Mouse (Mus musculus): ENCODE data around the gene Tnrc6b. TPM values are rescaled to one million over a fixed set of nuclear protein-coding genes. Genes with fewer than 3 reads are reported as not detected.
A peak's percentile ranks its signal among the peaks of the same experiment; 100 is the strongest.
"Not testable (repeated sequence)": the region's sequence is repeated elsewhere in the genome, so short reads cannot be mapped to it uniquely, and the experiment has no call there.

The Tnrc6b gene
- total RNA-seq, 1 experiment from 2014 or later, result 42.3 TPM

DNA sequence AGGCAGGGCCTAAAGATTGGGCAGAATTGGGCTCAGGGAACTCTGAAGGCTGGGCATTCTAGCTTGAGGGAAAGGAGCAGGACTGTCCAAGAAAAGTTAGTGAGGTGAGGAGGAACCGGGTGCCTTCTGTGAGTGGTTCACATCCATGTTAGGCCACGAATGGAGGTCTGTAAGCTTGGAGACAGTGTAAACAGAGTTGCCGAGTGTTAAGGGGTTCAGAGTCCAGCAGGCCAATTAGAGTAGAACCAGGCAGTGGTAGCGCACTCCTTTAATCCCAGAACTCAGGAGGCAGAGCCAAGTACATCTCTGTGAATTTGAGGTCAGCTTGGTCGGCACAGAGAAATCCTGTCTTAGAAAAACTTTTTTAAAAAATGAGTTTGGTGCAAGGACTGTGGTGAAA is 96.0 kb downstream of the Tnrc6b start:
- ATAC-seq (replicated peaks; ENCODE audit: insufficient number of reproducible peaks, low FRiP score, low TSS enrichment, poor library complexity, severe bottlenecking), result no peak

DNA sequence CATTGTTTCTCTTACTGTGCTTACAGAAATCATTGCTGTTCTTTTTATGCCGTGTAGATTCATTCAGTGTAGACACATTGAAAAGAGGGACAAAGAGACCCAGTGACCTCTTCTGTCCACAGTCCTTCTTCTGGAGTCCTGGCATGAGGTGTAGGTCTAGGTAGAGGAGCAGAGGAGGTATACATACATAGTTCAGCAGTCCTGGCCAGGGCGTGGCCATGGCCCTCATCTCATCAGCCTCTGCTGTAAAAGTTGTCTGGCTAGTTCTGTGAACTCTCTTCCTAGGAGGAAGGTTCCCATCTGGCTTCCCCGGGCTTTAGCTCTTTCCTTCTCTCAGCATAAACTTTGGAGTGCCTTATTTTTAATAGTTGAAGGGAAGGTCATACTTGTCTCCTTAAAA is 99.1 kb downstream of the Tnrc6b start:
- ATAC-seq (replicated peaks; ENCODE audit: insufficient number of reproducible peaks, low FRiP score, low TSS enrichment, poor library complexity, severe bottlenecking), result no peak

DNA sequence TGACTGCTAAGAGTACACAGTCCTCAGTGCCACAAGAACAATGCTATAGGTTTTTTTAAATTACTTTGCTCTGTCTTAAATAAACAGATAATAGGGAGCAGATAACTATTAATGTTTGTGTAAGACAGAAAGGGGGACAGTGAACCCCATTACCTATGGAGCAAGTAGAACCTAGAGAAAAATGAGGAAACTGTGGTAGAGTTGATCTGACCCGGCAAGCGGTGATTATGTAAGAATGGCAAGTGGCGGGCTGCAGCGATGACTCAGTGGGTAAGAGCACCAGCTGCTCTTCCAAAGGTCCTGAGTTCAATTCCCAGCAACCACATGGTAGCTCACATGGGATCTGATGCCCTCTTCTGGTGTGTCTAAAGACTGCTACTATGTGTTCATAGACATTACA is 101.7 kb downstream of the Tnrc6b start:
- ATAC-seq (replicated peaks; ENCODE audit: insufficient number of reproducible peaks, low FRiP score, low TSS enrichment, poor library complexity, severe bottlenecking), result peak; percentile 93

DNA sequence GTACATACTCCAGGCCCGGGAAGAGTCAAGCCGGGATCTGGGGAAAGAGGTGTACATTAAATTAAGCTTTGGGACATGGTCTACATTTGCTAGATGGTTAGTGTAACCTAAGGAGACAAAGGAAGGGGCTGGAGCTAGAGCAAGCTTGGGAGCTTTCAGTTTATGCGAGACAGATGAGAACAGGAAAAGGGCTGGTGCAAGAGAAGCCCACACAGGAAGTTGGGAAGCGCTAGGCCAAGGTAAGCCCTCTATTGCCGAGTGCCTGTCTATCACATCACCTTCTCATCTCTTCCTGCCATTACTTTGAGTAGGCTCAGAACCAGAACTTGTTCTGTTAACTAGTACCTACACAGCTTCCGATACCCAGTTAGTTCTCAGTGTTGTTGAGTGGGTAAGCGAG is 103.7 kb downstream of the Tnrc6b start:
- no peak for ATAC-seq (replicated peaks; ENCODE audit: insufficient number of reproducible peaks, low FRiP score, low TSS enrichment, poor library complexity, severe bottlenecking)

DNA sequence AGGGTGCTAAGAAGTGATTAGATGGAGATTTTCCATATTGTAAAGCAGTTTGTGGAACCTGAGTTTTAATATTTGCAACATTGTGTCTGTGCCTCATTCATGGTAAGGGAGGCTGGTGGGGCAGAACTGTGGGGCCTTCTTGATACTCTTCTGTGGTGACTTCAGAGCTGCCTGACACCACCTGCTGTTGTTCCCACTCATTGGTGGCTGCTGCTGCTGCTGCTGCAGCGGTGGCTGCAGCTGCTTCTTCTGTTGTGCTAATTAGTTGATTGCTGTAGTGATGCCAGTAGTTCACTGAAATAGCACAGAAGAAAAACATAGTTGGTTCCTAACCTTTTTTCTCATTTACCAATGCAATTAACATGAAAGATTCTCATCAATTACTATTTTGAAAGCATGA is 111.2 kb downstream of the Tnrc6b start:
- ATAC-seq (replicated peaks; ENCODE audit: insufficient number of reproducible peaks, low FRiP score, low TSS enrichment, poor library complexity, severe bottlenecking), result no peak

DNA sequence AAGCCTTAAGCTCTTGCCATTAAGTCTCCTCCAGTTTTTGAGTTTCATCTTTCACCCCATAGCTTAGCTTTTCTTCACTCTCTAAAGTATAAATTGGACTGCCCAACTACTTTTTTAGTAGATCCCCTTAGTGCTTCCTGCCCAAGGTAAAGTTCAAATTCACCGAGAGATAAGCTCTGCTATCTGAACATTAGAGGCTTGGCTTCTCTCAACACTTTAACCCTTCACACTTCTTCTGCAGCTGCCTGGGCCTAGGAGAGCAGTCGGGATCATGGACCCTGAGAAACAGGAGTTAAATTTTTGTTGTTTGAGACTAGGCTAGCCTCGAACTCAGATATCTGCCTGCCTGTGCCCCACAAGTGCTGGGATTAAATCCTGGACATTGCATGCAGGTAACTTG is 120.1 kb downstream of the Tnrc6b start:
- ATAC-seq (replicated peaks; ENCODE audit: insufficient number of reproducible peaks, low FRiP score, low TSS enrichment, poor library complexity, severe bottlenecking), result no peak

DNA sequence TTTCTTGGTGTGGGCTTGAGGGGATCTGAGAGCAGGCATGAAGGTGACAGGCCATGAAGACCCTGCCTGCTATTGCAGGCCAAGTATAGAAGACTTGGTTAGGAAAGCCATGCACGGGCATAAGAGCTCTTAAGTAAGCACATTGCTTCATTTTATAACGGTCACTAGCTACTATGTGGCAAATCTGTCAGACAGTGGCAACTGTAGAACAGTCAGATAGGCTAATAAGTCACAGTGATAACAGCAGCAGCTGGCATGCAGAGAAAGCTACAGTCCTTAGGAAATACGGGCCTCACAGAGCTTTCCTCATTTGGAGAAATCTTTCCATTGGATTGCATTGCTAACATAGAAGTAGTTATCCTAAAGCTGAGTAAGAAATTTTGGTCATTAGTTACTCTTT is 121.7 kb downstream of the Tnrc6b start:
- ATAC-seq (replicated peaks; ENCODE audit: insufficient number of reproducible peaks, low FRiP score, low TSS enrichment, poor library complexity, severe bottlenecking), result no peak

DNA sequence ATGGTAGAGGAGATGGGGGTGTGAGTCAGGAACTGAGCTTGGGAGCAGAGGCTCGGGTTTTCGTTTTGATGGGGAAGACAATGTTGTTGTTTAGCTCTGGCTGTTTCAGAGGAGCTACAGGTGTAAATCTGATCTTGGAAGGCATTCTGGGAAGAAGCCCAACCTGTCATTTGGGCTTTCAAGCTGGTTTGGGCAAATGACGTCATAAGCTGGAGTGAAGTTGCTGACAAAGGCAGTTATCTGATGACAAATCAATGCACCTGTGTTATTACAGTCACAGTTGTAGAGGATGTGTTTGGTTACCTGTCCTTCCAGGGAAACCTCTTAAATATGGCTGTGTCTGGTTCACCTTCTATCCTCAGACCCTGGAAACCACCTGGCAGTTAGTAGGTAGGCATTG is 125.1 kb downstream of the Tnrc6b start:
- no peak for ATAC-seq (replicated peaks; ENCODE audit: insufficient number of reproducible peaks, low FRiP score, low TSS enrichment, poor library complexity, severe bottlenecking)

DNA sequence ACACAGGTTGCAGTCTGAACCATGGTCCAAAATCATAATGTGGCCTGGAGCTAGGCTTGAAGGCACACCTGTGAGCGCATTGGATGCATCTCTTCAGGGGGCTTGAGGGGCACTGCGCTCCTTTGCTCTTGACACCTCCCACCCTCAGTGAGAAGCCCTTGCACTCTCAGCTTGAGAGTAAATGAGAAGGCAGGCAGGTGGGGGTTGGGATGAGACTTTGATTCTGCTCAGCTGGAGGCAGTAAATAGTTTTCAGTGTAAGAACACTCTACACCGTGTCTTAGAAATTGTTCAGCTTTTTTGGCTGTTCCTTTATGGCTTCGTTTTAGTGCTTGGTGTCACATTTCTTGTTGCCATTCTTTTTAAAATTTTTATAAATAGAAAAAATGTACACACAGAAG is 127.7 kb downstream of the Tnrc6b start:
- ATAC-seq (replicated peaks; ENCODE audit: insufficient number of reproducible peaks, low FRiP score, low TSS enrichment, poor library complexity, severe bottlenecking), result no peak

DNA sequence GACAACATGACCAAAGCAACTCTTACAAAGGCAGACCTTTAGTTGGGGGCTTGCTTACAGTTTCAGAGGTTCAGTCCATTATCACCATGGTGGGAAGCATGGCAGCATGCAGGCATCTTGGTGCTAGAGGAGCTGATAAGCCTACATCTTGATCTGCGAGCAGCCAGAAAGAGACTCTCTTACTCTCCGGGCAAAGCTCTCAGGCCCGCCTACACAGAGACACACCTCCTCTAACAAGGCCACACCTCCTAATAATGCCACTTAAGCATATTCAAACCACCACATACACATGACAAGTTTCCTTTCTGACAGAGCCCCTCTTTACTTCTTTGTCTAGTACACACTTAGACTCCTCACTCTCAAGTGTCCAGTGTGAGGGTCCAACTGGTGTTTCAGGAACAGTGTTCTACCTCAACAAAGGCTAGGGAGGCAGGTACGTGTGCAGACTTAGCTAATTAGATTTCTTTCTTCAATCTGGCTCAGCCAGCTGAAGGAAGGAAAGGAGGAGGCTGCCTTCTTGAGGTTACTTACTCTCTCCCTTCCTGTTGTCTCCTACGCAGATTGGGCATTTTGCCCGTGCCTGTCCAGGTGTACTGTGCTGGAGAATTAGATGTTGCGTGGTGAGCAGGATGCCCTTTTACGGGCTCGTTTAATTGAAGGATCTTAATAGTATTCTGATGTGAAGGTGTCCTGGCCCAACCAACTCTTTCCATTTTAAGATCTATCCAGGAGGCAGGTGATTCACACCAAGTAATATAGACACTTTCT is 128.7 kb downstream of the Tnrc6b start:
- ATAC-seq (replicated peaks; ENCODE audit: insufficient number of reproducible peaks, low FRiP score, low TSS enrichment, poor library complexity, severe bottlenecking), result no peak

DNA sequence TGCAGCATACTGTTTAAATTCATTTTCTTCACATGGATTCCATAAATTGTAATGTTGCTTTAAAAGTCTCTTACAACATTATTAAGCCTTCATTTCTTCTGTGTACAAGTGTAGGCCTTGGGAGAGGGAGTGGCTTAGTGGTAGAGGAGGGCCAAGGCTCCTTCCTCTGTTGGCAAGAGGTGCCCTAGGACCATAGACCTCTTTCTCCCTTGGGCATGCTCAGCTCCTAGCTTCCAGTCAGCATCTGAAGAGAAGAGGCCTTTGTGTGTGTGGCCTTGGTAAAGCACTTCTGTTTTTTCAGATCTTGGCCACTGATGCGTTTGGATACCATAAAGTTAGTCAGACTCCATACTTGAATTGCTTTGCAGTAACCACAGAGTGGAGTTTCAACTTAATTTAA is 133.1 kb downstream of the Tnrc6b start:
- ATAC-seq (replicated peaks; ENCODE audit: insufficient number of reproducible peaks, low FRiP score, low TSS enrichment, poor library complexity, severe bottlenecking), result no peak

DNA sequence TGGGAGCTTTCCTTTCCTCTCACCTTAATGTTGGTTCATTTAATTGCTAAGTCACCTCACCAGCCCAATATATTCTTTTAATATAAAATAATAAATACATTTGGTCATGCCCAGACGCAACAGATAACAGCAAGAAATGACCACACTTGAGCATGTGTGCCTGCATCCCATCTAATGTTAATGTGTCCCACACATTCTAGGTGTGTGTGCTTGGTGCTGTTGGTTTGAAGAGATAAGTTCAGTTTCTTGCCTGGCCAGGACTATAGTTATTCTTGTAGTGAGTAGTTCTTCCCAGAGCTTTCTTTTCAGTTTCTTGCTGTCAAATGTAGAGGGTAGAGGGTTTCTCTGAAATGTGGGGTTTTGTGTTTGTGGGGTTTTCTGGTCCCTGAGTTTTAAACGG is 133.8 kb downstream of the Tnrc6b start:
- no peak for ATAC-seq (replicated peaks; ENCODE audit: insufficient number of reproducible peaks, low FRiP score, low TSS enrichment, poor library complexity, severe bottlenecking)

DNA sequence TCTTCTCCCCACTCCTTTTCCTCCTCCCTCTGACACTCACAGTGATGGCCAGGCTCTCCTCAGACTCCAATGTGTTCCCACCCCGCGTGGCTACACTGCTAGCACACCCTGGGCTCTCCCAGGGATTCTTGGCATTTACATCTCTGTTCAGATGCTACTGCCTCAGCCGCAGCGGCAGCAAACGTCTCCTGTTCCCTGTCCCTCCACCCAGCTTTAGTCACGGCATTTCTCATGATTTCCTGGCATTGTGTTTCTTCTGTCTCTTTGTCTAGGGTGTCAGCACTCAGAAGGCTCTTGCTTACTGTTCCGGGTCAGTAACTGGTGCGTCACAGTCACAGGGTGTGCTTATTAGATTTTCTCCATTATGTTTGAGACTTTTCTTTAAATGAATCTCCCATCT is 138.9 kb downstream of the Tnrc6b start:
- ATAC-seq (replicated peaks; ENCODE audit: insufficient number of reproducible peaks, low FRiP score, low TSS enrichment, poor library complexity, severe bottlenecking), result no peak

DNA sequence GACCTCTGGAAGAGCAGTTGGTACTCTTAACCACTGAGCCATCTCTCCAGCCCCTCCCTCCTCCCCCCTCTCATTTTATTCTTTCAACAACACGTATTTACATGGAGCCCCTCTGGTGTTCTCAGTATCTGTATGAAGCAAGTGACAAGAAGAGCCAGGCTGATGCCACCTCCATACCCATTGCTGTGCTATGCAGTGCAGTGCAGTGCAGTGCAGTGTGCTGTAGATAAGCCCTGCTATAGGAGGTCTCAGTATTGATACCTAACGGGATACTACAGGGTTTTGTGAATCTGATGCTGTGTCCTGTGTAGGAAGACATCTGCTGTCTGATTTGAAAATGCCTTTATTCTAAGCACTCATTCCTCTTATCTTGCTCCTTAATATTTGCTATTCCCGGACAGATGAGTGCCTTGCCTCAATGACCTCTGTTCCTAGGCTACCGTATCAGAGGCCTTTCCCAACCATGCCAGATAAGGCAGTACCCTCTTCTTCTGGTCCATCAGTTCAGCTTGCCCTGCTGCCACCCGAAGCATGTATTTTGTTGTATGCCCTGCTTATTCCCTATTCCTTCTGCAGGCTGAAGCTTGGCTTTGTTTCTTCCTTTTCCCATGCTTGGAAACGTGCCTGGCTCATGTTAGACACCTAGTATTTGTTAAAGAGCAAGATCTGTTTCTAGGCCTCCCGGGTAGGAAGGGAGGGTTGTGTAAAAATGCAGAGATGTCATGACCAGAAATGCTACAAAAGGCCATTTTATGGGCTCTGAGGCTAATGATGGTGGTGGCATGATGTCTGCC is 139.8 kb downstream of the Tnrc6b start:
- no peak for ATAC-seq (replicated peaks; ENCODE audit: insufficient number of reproducible peaks, low FRiP score, low TSS enrichment, poor library complexity, severe bottlenecking)

DNA sequence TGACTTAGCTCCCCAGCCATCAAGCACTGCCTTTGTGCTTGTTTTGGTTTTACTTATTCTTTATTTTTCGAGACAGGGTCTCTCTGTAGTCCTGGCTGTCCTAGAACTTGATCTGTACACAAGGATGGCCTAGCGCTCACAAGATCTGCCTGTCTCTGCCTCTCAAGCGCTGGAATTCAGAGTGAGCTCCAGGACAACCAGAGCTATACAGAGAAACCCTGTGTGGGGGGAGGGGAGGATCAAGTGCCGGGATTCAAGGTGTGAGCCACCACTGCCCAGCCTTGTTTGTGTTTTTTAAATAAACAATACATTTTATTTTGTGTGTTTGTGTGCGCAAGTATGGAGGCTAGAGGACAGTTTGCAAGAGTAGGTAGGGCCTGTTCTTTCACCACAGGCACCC is 141.0 kb downstream of the Tnrc6b start:
- no peak for ATAC-seq (replicated peaks; ENCODE audit: insufficient number of reproducible peaks, low FRiP score, low TSS enrichment, poor library complexity, severe bottlenecking)

DNA sequence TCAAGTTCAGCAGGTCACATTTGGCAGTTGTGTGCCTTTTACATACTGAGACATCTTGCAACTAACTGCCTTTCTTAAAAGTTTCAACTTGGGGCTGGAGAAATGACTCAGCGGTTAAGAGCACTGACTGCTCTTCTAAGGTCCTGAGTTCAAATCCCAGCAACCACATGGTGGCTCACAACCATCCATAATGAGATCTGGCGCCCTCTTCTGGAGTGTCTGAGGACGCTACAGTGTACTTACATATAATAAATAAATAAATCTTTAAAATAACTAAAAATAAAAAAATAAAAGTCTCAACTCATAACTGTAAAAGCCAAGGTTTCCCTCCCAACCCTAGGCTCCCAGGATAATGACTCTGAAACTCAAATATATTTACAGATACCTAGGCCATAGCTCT is 141.4 kb downstream of the Tnrc6b start:
- ATAC-seq (replicated peaks; ENCODE audit: insufficient number of reproducible peaks, low FRiP score, low TSS enrichment, poor library complexity, severe bottlenecking), result not testable (repeated sequence)

DNA sequence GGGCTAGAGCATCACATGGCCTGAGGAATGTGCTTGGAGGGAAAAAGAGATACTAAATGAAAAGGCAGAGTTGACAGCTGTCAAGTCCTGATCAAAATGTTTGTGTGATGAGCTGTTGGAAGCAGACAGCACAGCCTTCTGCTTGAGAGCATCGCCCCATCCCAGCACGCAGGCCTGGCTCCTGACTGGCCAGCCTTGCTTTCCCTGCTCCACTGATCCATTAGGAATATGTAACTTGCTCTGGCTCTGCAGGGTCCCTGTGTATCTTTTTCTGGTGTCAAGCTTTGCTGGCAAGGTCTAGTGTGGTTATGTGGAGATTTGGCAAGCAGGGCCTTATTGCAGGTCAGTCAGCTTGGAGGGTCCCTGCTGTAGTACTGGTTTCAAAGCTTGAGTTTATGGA is 148.3 kb downstream of the Tnrc6b start:
- no peak for ATAC-seq (replicated peaks; ENCODE audit: insufficient number of reproducible peaks, low FRiP score, low TSS enrichment, poor library complexity, severe bottlenecking)

DNA sequence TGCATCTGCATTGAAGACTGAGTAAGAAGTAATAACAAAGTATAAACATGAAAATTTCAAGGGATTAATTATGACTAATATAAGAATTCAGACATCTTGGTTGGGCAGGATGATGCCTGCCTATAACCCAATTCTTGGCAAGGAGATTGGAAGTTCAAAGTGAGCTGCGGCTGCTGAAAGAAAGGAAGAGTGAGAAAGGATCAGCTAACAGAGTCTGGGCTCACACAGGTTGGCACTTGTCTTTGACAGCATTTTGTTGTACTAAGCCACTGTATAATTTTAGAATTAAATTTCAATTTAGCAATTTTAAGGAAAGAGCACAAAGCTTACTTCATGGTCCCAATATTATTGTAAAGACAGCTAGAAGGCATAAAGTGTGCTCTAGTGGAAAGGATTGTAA is 150.2 kb downstream of the Tnrc6b start:
- no peak for ATAC-seq (replicated peaks; ENCODE audit: insufficient number of reproducible peaks, low FRiP score, low TSS enrichment, poor library complexity, severe bottlenecking)

DNA sequence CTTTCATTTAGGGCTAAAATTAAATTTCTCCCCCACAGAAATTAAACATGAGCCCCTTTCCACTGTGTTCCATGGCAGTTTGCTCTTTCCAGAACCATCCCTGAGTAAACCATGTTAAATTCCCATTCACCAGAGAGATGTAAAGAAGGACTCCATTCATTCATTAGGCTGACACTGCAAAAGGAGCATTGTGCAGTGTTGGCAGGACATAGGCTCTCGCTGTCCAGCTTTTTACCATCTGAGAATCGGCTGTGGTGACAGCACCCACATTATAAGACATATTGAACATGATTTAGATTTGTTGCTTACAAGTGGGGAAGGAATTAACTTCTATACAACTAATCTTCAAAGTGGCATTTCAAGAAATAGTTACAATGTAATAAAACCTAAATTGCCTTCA is 150.9 kb downstream of the Tnrc6b start:
- ATAC-seq (replicated peaks; ENCODE audit: insufficient number of reproducible peaks, low FRiP score, low TSS enrichment, poor library complexity, severe bottlenecking), result no peak

DNA sequence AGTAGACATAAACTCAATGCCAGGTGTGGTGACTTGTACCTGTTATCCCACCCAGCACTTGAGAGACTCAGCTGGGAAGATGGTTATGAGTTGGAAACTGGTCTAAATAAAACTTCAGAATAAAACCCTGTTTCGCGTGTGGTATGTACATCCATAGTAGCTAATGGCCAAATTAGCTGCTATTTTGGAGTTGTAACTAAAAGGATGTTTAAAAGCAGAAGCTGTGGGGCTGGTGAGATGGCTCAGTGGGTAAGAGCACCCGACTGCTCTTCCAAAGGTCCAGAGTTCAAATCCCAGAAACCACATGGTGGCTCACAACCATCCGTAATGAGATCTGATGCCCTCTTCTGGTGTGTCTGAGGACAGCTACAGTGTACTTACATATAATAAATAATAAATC is 157.5 kb downstream of the Tnrc6b start:
- ATAC-seq (replicated peaks; ENCODE audit: insufficient number of reproducible peaks, low FRiP score, low TSS enrichment, poor library complexity, severe bottlenecking), result not testable (repeated sequence)
